Mouse (Mus musculus) layer of hippocampus, postnatal 25 days (tissue): ENCODE data around the gene Trpm3. TPM values are rescaled to one million over a fixed set of nuclear protein-coding genes. Genes with fewer than 3 reads are reported as not detected.

Experiments
- DNase-seq, 2 experiments: peaks; one replicate each; pipeline ENCODE4 v3.0.0; 2022; ENCODE audit warnings: mixed read lengths in 2 of 2, low spot score in 1 of 2; ENCODE audit errors: extremely low spot score in 1 of 2
- total RNA-seq, 2 experiments: library from RNA; stranded (reverse); gene quantifications; 2 replicates each; pipeline ENCODE4 v1.2.3; 2021

Gene Trpm3
- total RNA-seq, 2 experiments from 2014 or later = 46.2 to 55.0 TPM

- peak; percentile 68 to 97 for DNase-seq
Measured at GRCm38 (mm10) chr19:22303952-22304655, 165.3 kb downstream of the Trpm3 start.

DNA sequence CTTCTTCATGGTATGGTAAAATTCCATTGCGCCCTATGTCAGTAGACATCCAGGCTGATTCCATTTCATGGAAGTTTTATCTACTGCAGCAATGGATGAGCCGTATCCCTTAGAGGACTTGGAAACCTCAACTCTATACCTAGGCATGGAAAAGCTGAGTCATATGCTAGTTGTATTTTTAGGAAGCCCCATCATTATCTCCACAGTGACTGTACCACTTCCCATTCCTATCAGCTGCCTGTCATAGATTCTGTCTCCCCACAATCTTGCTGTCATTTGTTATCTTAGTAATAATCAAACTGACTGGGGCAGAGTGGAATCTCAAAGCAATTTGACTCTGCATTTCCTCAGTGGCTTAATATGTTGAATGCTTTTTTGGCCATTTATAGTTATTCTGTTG lies 169.2 kb downstream of the Trpm3 start:
- DNase-seq = no peak

GRCm38 (mm10) chr19:22317306-22317705 lies 178.5 kb downstream of the Trpm3 start:
- no peak for DNase-seq

- DNase-seq = no peak
Measured at GRCm38 (mm10) chr19:22326813-22327212, 188.0 kb downstream of the Trpm3 start.

GRCm38 (mm10) chr19:22327226-22327625 lies 188.4 kb downstream of the Trpm3 start:
- DNase-seq = no peak

- no peak for DNase-seq
Measured at GRCm38 (mm10) chr19:22336278-22336677, 197.4 kb downstream of the Trpm3 start.

GRCm38 (mm10) chr19:22337468-22337867 lies 198.6 kb downstream of the Trpm3 start:
- DNase-seq = peak in 1 of 2 experiments; percentile 36

DNA sequence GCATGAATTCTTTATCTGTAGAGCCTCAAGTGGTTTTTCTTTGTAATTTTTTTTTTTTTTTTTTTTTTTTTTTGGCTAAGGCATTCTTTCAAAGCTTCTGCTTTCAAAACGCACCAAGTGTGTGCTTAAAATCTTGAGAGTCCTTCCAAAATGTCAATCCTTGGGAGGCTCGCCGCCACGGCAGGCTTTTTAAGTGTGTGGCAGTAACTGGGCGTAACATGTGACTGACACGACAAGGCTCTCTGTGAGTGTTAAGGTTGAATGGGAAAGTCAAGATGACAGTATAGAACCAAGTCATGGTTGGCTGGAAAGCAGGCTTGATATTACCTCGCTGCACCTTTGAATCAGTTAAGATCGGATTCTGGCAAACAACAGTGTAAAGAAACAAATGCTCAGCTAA lies 200.1 kb downstream of the Trpm3 start:
- DNase-seq = no peak

GRCm38 (mm10) chr19:22354037-22354541 lies 215.2 kb downstream of the Trpm3 start:
- no peak for DNase-seq

DNA sequence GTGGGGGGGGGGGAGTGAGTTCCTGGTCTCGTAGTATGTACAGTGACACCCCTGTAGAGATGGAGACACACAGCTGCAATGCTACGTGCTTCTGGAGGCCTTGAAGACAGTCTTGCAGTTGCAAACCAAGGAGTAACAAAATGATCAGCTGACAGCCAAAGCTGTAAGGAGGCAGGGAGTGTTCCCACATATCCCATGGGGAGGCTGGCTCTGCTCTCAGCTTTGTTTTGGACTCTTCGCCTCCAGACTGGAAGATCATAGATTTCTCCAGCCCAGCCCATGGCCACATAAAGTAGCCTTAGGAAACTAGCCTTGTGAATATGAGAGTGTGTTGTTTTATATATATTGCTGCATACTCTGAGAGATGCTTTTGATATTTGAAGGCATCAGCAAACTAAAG lies 248.0 kb downstream of the Trpm3 start:
- DNase-seq = no peak

DNA sequence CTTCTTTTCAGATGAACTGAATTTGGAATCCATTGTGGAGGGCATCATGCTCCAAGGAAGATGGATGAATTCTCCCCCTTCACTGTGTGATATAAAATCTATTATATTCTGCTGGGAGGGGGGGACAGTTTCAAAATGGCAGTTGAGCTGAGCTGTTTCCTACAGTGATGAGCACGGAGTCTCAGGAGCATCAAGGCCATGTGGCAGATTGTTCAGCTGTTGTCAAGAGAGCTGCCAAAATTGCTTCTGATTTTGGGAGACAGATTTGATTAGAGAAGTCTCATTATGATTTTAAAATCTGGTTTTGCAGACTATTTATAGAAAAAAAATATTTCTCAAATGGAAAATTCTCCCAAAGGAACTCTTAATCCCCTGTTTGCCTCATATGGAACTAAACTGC lies 255.9 kb downstream of the Trpm3 start:
- DNase-seq = no peak

GRCm38 (mm10) chr19:22404049-22404448 lies 265.2 kb downstream of the Trpm3 start:
- no peak for DNase-seq

GRCm38 (mm10) chr19:22418239-22418638 lies 279.4 kb downstream of the Trpm3 start:
- DNase-seq = no peak

DNA sequence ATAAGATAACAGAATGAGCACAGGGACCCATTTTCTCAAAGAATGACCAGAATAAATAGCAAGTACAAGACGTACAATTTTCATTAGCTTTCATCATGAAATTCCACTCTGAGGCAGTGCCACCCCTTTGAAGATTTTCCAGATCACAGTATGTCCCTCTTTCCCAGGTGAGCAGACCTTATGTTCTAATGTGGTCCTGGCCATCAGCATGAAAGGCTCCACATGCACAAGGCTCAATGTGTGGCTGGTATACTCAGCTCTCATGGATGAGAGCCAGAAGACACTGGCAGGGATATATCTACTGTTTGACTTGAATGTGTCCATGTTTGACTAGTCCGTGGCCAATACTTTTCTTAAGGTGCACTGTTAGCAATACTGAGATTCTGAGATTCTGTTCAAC lies 298.4 kb downstream of the Trpm3 start:
- DNase-seq = no peak

DNA sequence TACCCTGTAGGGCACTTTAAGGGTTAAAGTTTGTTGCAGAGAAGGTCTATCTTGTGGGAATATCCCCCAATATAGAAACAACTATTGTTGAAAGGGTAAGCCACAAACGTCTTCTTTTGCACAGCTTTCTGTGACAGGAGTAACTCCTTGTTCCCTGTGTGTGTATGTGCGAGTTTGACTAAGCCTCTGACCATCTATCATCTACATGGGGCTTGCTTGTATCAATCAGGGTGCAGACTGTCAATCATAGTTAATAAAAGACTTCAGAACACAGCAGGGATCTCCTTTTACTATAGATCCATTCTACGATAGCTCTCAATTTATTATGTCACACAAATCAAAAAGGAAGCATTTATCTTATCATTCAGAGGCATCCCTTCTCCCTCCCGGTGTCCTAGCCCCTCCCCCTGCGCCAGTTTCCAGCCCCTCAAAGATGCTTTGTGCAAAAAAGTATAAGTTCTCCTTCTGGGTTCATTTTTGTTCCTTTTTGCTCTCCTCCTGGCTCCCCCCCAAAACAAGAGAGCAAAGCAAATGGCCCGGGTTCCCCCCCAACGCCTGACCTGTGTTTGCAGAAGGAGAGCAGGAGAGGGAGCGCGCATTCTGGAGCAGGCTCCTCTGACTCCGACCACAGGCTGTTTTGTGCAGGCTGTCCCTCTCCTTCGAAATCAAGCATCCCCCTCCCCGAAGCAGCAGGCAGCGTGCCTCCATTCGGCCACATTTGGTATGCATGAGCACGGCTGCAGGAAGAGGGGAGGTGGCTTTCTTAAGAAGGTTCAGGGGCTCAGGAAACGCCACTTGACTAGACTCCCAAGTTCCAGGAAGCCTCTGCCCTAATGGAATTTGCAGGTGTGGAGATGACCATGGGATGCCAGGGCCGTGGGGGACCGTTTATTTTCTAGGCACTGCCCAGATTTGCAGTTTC lies 308.8 kb downstream of the Trpm3 start:
- DNase-seq = peak in 1 of 2 experiments; percentile 24

DNA sequence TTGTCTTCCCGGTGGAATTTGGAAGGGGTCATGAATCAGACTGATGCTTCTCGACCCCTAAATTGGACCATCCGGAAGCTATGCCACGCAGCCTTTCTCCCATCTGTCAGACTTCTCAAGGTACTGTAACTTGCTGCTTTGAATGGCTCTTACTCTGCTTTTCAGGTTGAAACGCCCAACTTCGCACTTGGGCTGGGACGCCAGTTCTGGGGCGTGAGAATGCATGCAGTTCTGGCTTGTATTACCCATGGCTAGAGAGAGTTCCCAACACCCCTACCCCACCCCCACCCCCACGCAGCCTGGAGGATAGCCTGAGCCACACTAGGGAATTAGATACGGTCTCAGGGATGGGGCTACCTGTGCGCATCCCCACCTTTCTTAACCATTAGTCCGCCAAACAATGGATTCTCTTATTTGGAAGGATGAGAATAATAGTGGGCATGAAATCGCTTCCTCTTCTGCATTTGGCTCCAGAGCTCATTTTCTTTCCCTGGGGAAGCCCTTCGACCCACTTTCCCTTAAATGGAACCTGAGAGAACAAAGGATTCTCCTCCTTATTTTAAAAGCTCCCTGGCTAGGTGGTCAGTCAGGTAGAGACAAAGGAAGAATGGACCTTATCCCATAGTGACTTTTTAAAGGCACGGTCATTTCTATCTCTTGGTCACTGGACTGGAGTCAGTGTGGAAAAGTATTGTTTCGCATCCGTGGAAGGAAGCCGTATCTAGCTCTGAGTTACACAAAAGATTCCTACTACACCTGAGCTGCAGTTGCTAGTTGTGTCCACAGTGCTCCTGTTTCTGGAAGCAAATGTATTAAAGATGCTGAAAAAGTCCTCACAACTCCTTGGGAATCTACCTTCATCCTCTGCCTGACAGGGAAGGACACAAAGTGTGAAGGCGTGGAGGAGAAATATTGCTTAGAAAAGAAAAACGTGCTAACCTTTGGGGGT lies 309.8 kb downstream of the Trpm3 start:
- DNase-seq = no peak

DNA sequence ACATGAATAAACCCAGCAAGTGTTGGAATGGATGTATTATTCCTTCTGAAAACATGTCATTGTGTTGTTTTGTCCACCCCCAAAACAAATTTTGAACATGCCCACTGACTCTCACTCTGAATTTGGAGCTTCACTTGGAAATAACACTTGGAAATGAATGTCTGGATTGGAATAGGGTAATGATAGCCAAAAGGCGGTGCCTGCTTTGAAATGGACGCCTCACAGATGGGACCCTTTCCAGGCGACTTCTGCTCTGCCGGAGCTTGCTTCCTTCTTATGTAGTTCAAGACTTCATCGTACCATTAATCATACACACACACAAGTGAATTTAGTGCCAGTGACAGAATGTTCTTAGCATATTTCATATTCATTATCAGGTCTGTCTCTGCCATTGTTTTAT lies 312.4 kb downstream of the Trpm3 start:
- no peak for DNase-seq

DNA sequence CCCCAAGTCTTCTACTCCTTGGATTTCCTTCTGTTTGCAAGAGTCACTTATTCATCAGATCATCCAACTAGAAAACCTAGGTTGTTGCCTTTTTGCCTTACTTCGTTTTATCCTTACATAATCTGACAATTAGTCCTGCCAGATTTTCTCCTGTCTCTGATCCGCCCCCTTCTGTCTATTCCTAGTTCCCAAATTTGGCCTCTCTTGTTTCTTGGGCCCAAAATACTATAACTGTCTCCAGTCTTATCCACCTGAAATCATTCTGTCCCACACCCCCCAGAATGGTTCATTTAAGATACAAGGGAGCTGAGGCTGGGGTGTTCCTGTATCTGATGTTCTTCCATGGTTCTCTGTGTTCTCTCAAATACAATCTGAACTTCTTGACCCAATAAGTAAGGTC lies 318.1 kb downstream of the Trpm3 start:
- no peak for DNase-seq

DNA sequence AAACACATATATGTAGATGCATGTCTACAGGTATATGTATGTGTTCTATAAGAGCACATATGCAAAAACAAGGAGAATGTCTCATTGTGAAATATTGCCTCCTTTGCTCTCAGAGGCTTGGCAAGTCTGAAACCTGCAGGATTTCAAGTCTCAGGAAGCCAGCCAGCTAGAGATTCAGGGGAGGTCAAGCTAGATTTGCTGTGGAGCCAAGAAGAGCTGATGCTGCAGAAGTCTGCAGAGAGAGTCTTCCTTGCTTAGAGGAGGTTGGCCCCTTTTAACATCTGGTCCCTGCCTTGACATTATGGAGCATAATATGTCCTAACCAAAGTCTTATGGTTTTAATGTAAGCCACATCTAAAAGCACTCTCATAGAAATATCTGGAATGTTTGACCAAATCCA lies 323.2 kb downstream of the Trpm3 start:
- no peak for DNase-seq

DNA sequence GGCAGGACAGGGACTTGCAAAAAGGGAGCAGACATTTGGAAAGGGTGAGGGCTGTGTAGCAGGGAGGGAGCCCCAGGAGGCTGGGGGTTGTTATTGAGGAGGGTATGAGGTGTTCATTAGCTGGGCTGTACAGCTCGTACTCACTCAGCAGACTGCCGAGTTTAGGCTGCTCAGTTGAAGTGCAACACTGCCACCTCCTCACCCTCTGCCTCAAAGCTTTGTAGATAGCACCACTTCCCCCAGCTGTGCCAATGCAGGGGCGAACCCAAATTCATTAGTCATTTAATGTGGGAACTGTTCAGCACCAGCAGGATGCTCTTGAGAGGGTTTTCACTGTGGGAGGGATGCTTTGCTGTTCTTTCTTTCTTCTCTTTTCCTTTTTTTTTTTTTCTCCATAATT lies 324.7 kb downstream of the Trpm3 start:
- peak; percentile 25 to 33 for DNase-seq
